Mouse (Mus musculus): ENCODE results near the gene Sfmbt2.

The Sfmbt2 gene

GRCm38 (mm10) chr2:10569392-10569791, 199.1 kb downstream of the Sfmbt2 start:
- no peak for DNase-seq

GRCm38 (mm10) chr2:10572311-10572710, 202.0 kb downstream of the Sfmbt2 start:
- DNase-seq: no peak

- no peak for DNase-seq
Observed at GRCm38 (mm10) chr2:10575962-10576740, 205.8 kb downstream of the Sfmbt2 start.

- no peak for DNase-seq
Observed at GRCm38 (mm10) chr2:10582673-10583072, 212.4 kb downstream of the Sfmbt2 start.

GRCm38 (mm10) chr2:10583103-10583502, 212.8 kb downstream of the Sfmbt2 start:
- no peak for DNase-seq

- no peak for DNase-seq
Observed at GRCm38 (mm10) chr2:10591310-10591709, 221.0 kb downstream of the Sfmbt2 start.

GRCm38 (mm10) chr2:10615500-10615899, 245.2 kb downstream of the Sfmbt2 start:
- no peak for DNase-seq

Data from lung, postnatal 4 days (tissue).